Mouse (Mus musculus): ENCODE results near the gene Defb36.

DNA sequence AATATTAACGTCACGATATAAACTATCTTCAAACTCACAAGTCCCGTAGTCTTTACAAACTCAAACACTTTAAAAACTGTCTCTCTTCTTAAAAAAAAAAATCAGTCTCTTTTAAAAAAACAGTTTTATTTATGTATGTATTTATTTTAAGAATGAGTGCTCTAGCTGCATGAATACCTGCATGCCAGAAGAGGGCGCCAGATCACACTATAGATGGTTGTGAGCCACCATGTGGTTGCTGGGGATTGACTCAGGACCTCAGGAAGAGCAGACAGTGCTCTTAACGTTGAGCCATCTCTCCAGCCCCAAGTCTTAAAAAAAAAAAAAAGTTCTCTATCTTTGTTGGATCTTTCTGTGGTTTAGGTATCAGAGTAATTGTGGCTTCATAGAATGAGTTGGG is 13.2 kb downstream of the Defb36 start:
- no peak for TF ChIP-seq POLR2A (IDR thresholded peaks at IDR 0.05; ENCODE audit: extremely low read depth, insufficient read depth, low read length)
- TF ChIP-seq CTCF (IDR thresholded peaks at IDR 0.05; ENCODE audit: extremely low read depth, insufficient read depth, low read length): 0 out of 2 replicates have a peak, but pooled peaks have one; percentile 12

All from cortical plate, adult 2 months (tissue).